Comparison of ENCODE assay signal across 10 mouse cellular contexts in genomic region chr7:81134614-81135067, GRCm38 (mm10). TPM values are rescaled to one million over a fixed set of nuclear protein-coding genes. Genes with fewer than 3 reads are reported as not detected.
DNase-seq lines count a peak whose midpoint lies in the region; ATAC-seq and TF ChIP-seq lines count a peak whose summit lies in the region.
"Had no signal": no experiment of that assay in that cellular context is flagged by ENCODE, and none has a peak within 500 bp of the region (broad histone marks: within the 10 kb centered on the region; RNA-seq: fewer than 3 reads in every experiment).

No protein-coding gene starts in this region.

- peak overlapping the region; percentile 13; the same call in 1 of the 2 replicates for H3K4me2 ChIP-seq in liver, embryonic 15.5 days
- H3K4me2 ChIP-seq in neural tube, embryonic 13.5 days, result peak overlapping the region; percentile 31; the same call in 1 of the 2 replicates

- no peak overlapping the region for H3K27ac ChIP-seq in bone marrow macrophage, adult 2 months (ENCODE audit: insufficient read depth, low read depth, low read length)
- H3K27ac ChIP-seq in liver, embryonic 15.5 days (replicated peaks), result no peak overlapping the region
- peak overlapping the region; percentile 25; the same call in 1 of the 2 replicates for H3K27ac ChIP-seq in neural tube, embryonic 13.5 days (replicated peaks)

- 12% methylated on average over 9 of the region's 9 CpGs for WGBS in liver, embryonic 15.5 days (ENCODE audit: insufficient replicate concordance)
- 43% methylated on average over 9 of the region's 9 CpGs for WGBS in neural tube, embryonic 13.5 days

- no peak for TF ChIP-seq POLR2A in bone marrow macrophage, adult 2 months (IDR thresholded peaks at IDR 0.05; ENCODE audit: borderline replicate concordance, low read depth, low read length)

- no peak overlapping the region for H3K9ac ChIP-seq in liver, embryonic 15.5 days
- H3K9ac ChIP-seq in neural tube, embryonic 13.5 days, result no peak overlapping the region

- DNase-seq in 3134 (ENCODE audit: extremely low read depth, insufficient read length, low spot score), result peak; percentile 47
- peak; percentile 30 to 48 for DNase-seq in frontal cortex, postnatal 10 days (ENCODE audit: low spot score in 2 of 2)
- DNase-seq in heart, postnatal 4 days, result peak; percentile 86
- DNase-seq in layer of hippocampus, adult 18-20 months (ENCODE audit: low spot score in 2 of 2), result peak; percentile 37 to 49
- peak; percentile 74 for DNase-seq in thymus, postnatal 4 days

- TF ChIP-seq CTCF in bone marrow macrophage, adult 2 months (IDR thresholded peaks at IDR 0.05; ENCODE audit: low read depth, low read length), result no peak

- H3K9me3 ChIP-seq in liver, embryonic 15.5 days (replicated peaks), result no peaks in the 10 kb centered on the region
- H3K9me3 ChIP-seq in neural tube, embryonic 13.5 days, result no peaks in the 10 kb centered on the region

- no peak for ATAC-seq in liver, embryonic 15.5 days (ENCODE audit: insufficient read depth)
- ATAC-seq in neural tube, embryonic 13.5 days (ENCODE audit: low read depth), result peak; percentile 78
- ATAC-seq: Patski had no signal

- H3K27me3 ChIP-seq in liver, embryonic 15.5 days, result peaks cover 8% of the 10 kb centered on the region; the same call in 1 of the 2 replicates
- no peaks in the 10 kb centered on the region for H3K27me3 ChIP-seq in neural tube, embryonic 13.5 days
- H3K27me3 ChIP-seq: Patski had no signal

- no peaks in the 10 kb centered on the region for H3K36me3 ChIP-seq in liver, embryonic 15.5 days (replicated peaks)
- H3K36me3 ChIP-seq in neural tube, embryonic 13.5 days, result no peaks in the 10 kb centered on the region

- H3K4me1 ChIP-seq in bone marrow macrophage, adult 2 months (ENCODE audit: control insufficient read depth, insufficient read depth, low read length), result peaks cover 11% of the 10 kb centered on the region
- H3K4me1 ChIP-seq in liver, embryonic 15.5 days (replicated peaks), result peaks cover 10% of the 10 kb centered on the region; the same call in 1 of the 2 replicates
- H3K4me1 ChIP-seq in neural tube, embryonic 13.5 days (replicated peaks), result no peaks in the 10 kb centered on the region; the same call in 1 of the 2 replicates

- H3K4me3 ChIP-seq in bone marrow macrophage, adult 2 months (ENCODE audit: insufficient read depth, low read length), result peak overlapping the region; percentile 4; the same call in 1 of the 2 replicates
- H3K4me3 ChIP-seq in liver, embryonic 15.5 days (replicated peaks), result no peak overlapping the region
- H3K4me3 ChIP-seq in neural tube, embryonic 13.5 days, result no peak overlapping the region

RNA-seq across cellular contexts. Expression of gene Slc28a1, which starts 20.0 kb away (rescaled TPM):
- not detected in 2 replicates for polyA plus RNA-seq in bone marrow macrophage, adult 2 months (2012; ENCODE audit: insufficient read depth, insufficient read length, missing spikeins)
- under 1 TPM in 1 of 2 experiments, not detected in 1; 0.33 TPM for total RNA-seq in heart, postnatal 4 days (2021)
- under 1 TPM in 1 of 2 experiments, not detected in 1; 0.10 TPM for total RNA-seq in layer of hippocampus, adult 18-20 months (2021)
- 1.0 and 1.1 TPM in 2 replicates for polyA plus RNA-seq in liver, embryonic 15.5 days (2015; fragmentation: Nextera tagmentation; extraction: Ambion mirVana)
- polyA plus RNA-seq in neural tube, embryonic 13.5 days (2015; fragmentation: Nextera tagmentation; extraction: Ambion mirVana), result not detected in 2 replicates
- total RNA-seq: neutrophil, adult 5-6 weeks had no signal
- polyA plus RNA-seq: Patski had no signal
